Mouse (Mus musculus): ENCODE measurements around the gene Cblc.

DNA sequence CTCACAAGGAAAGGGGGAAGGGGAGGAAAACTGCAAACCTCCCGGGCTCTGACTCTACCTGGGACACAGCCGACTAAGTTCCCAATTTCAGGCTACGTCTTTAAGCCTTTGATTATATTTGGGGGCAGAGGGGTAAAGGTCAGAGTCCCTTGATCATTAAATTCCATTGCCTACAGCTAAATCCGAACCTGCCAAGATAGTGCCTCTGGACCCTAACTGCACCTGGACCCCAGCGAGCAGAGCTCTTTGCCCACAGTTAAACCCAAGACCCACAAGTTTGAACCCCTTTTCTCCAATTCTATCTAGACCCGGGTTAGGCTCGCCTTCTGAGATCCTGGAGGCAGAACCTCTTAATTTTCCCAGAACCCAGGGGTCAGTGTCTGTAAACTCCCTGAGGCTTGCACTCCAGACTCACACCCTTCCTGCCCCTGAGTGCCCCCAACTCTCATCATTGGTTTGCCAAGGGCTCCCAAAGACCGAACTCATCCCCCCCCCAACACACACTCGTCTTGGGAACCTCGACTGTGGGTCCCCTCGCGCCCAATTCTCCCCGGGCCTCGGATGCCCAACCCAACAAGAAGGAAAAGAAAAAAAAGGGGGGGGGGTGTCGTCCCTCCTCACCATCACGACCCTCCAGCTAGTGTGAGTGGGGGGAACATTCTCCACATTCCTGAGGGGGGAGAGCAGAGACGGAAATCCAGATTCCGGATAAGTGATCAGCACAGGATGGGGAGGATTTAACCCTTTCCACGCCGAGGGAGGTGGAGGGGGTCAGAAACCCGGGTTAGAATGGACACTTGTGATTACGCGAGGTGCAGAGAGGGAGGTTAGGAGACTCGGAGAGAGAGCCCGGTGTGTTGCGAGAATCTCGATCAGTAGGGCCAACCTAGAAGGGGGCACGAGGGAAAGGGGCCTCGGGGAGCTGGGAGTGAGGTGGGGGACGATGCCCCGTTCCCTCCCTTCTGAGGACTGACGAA lies 48.1 kb downstream of the Cblc start:
- no peak for TF ChIP-seq CTCF (conservative IDR thresholded peaks at IDR 0.05; ENCODE audit: low read length)
- TF ChIP-seq NANOG (IDR thresholded peaks at IDR 0.05; ENCODE audit: borderline replicate concordance, low read length) = no peak
- no peak for TF ChIP-seq POU5F1 (IDR thresholded peaks at IDR 0.05; ENCODE audit: borderline replicate concordance, low read length)

All from E14TG2a.4 (cell line).